Mouse (Mus musculus): ENCODE results near the gene Pycr1. TPM values are rescaled to one million over a fixed set of nuclear protein-coding genes. Genes with fewer than 3 reads are reported as not detected.
A peak's percentile ranks its signal among the peaks of the same experiment; 100 is the strongest.
"Not testable (repeated sequence)": the region's sequence is repeated elsewhere in the genome, so short reads cannot be mapped to it uniquely, and the experiment has no call there.

Gene Pycr1
- total RNA-seq (2022), result 1 to 10 TPM; 1.1 to 1.6 (median 1.3) TPM

GRCm38 (mm10) chr11:120643601-120643987 is at the start of gene Pycr1:
Pycr1 (minus strand) TSS chr11:120643769.
- peak; percentile 91 for DNase-seq (ENCODE audit: low spot score in 2 of 2)

DNA sequence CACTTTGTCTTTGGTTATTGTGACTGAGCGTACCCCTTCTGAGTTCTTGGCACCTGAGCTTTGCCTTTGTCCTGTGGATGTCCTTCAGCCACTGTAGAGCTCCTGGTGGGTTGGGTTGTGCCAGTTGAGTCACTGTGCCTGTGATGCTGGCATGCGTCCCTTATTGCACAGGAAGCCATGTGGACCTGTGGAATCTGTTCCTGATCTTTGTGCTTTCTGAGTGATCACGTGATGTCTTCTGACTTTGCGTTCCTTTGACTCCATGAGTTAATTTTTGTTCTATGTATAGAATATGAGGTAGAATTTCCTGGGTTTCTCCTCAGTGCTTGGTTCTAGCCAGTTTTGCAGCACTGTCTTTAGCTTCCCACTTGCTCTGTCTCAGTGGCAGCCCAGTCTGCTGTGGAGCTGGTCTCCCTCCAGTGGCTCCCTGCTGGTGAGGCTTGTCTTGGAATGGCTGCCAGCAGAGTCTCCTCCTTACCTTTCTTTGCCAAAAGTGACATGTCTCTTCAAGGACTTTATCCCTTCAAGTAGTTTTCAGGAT is 49.0 kb upstream of the Pycr1 start:
- peak in 1 of 2 experiments; percentile 39 for DNase-seq (ENCODE audit: low spot score in 2 of 2)

- DNase-seq (ENCODE audit: low spot score in 2 of 2), result no peak
Observed at GRCm38 (mm10) chr11:120689365-120689764, 45.8 kb upstream of the Pycr1 start.

DNA sequence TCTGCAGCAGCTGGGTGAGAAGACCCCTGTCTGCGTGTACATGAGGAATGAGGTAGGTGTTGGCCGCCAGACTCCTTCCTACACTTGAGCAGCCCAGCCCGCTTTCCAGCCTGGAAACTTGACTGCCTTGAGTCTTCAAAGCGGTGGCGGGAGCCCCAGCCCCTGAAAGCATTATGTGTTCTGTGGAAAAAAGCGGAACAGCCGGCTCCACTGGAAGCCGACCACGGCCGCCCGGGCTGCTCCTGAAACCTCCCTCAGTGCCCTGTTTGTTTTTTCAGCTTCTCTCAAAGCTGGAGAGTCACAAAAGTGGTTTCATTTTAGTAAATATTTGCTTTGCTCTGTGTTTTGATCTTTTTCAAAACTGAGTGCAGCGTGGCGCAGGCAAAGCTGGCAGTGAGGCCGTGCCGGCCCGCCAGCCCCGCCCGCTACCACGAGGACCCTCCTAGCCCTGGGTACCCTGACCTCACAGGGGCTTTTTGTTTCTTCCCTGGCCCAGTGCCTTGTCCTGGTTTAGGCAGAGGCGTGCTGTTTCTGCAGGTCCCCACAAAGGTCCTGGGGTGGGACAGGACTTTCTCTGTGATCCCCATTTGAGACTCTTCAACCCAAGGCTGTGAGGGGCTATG is 43.2 kb upstream of the Pycr1 start:
- no peak for DNase-seq (ENCODE audit: low spot score in 2 of 2)

- no peak for DNase-seq (ENCODE audit: low spot score in 2 of 2)
Observed at GRCm38 (mm10) chr11:120684660-120685059, 41.1 kb upstream of the Pycr1 start.

DNA sequence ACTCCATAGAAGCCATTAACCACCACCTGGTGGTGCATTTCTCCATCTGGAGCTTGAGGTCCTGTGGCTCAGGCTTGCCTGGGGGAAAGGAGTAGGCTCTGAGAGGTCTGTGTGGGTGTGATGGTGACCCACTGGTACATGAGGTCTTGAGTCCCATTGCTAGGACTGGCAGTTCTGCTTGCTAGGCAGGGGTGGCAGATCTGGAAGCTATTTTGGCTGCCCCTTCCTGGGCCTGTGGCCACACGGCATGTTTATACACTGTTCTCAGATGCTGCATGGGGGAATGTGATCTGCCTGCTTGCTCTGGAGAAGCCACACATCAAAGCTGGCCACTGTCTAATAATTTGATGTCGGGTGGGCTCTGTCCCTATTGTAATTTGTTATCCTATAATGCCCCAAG is 40.5 kb upstream of the Pycr1 start:
- DNase-seq (ENCODE audit: low spot score in 2 of 2), result no peak

DNA sequence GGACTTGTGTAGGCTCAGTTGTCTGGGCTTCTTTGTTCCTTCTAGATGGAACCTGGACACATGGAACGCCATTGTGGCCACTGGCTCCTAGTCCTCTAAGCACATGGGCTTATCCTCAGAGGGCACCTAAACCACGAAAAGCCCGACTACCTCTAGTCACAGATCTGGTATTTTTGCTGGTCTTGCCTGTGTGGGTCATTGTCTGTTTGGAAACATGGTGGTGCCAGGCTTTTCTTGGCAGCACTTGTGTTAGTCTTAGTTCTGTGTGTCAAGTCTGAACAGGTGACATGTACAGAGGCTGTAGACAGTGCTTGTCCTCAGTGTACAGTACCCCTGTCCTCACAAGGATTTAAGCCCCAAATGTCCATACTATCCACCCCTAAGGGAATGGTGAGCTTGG is 40.0 kb upstream of the Pycr1 start:
- no peak for DNase-seq (ENCODE audit: low spot score in 2 of 2)

DNA sequence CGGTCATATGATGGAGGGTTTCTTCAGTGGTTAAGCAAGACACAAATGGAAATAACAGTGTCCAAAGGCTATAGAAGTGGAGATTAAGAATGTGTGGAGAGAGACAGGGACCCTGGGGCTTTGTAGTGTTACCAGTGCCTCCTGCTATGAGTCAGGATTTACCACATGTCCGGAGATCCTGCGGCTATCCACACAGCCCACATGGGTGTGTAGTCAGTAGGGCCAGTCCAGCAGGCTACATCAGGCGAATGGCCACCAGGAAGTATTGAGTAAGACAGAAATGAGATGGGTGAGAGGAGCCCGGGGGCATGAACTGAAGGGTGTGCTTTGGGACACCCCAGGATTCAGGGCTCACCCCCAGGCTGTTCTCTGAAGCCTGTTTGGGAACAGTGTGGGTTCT is 39.1 kb upstream of the Pycr1 start:
- no peak for DNase-seq (ENCODE audit: low spot score in 2 of 2)

DNA sequence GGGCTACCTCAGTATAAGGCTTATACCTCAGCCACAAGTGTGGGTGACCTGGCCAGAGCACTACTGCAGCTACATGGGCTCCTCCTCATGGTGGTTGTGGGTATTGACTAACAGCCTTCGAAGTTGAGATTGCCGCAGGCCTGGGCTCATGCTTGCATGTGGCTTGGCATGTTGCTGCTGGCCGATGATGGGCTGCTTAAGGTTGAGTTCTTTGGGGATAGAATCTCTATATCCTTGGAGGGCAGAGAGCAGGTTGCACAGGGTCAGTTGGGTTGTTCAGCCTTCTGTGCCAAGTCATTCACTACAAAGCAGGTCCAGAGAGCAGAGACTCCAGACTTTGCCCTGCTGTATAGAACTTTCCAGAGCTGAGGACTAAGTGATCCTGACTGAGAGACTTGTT is 36.3 kb upstream of the Pycr1 start:
- no peak for DNase-seq (ENCODE audit: low spot score in 2 of 2)

DNA sequence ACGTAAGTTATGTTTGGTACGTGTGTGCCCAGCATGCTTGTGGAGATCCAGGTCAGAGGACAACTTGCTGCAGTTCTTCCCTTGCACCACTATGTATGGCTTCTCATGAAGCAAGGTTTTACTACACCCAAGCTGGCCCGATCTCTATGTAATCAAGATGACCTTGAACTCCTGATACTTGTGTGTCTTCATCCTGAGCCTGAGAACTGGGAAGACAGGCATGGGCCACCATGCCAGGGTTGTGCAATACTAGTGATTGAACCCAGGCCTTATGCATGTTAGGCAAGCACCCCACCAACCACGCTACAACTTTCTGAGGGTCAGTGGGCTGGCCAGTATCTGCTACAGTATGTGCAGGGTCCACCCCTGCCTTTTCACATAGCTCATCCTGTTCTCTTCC is 33.4 kb upstream of the Pycr1 start:
- no peak for DNase-seq (ENCODE audit: low spot score in 2 of 2)

- not testable (repeated sequence) for DNase-seq (ENCODE audit: low spot score in 2 of 2)
Observed at GRCm38 (mm10) chr11:120675875-120676274, 32.3 kb upstream of the Pycr1 start.

DNA sequence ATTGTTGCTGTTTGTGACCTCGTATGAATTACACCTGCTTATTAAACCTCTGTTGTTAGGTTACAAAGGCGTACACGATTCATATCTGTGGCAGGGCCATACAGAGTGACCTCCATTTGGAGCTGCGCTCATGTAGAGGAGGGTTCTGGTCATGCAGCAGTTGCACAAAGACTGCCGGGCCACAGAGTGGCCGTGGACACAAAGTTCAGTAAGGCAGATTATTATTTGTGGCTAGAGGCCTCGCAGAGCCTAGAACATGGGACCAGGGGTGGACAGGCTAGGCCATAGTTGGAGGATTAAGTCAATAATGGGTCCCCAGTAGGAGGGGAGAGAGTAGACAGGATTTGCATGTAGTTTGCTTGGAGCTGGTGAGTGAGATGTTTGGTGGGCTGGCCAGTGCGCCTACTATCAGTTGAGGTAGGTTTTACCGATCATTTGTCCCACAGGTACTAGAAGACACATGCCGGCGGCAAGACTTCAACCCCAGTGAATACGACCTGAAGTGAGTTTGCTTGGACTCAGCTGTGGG is 30.1 kb upstream of the Pycr1 start:
- no peak for DNase-seq (ENCODE audit: low spot score in 2 of 2)

DNA sequence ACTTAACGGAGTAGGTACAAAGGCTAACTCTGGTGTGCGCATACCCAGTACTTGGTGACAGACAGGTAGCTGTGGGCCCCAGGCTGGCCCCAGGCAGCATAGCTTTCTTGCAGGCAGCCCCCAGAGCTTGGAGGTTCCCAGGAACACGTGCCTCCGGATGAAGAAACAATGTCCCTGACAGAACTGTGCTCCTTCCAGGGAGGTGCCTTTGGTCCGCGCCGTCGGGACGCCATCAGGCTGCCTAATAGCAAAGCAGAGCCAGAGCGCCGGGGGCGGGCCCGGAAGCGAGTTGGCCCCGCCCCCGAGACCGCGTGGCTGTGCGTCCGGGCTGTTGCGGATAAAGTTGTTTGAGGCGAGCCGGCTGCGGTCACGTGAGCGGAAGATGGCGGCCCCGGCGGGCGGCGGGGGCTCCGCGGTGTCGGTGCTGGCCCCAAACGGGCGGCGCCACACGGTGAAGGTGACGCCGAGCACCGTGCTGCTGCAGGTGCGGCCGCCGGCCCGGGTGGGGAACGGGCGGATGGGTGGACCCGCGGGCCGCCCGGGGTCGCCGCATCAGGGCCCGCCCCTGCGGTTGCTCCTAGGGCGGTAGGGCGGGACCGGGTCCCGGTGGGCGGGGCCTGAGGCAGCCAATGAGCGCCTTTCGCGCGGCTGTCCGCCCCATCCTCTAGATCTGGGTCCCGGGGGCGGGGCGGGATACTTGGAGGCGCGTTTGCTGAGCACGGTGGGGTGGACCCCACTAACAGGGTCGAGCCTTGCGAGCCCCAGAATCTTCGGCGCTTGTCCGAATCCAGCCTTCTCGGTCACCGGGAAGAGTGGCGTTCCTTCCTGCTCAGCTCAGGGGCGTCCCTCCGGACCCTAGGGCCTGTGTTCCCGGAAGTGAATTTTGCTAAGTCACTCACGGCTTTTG is 29.4 kb upstream of the Pycr1 start, which contains the start of gene Aspscr1:
Aspscr1 (plus strand) TSS at position 287 of the 907 bp plus-strand sequence.
- DNase-seq (ENCODE audit: low spot score in 2 of 2), result peak; percentile 84 to 88

GRCm38 (mm10) chr11:120666617-120667016 is 23.0 kb upstream of the Pycr1 start:
- DNase-seq (ENCODE audit: low spot score in 2 of 2), result no peak

DNA sequence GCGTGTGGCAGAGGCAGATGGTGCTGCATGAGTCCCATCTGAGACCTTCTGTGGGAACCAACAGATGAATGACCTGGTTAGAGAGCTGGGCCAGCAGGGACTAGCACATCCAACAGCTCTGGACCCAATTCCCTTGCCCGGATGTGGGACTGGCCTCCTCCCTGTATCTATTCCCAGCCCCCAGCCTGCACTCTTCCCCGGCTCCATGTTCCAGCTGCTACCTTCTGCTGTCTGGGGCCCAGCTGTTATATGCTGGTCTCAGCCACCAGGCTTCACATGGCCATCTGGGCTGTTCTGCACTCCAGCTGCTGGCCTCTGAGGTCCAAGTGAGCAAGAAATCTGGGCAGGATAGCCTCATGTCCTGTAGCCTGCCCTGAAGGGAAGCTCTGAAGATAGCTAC is 21.8 kb upstream of the Pycr1 start:
- DNase-seq (ENCODE audit: low spot score in 2 of 2), result no peak

DNA sequence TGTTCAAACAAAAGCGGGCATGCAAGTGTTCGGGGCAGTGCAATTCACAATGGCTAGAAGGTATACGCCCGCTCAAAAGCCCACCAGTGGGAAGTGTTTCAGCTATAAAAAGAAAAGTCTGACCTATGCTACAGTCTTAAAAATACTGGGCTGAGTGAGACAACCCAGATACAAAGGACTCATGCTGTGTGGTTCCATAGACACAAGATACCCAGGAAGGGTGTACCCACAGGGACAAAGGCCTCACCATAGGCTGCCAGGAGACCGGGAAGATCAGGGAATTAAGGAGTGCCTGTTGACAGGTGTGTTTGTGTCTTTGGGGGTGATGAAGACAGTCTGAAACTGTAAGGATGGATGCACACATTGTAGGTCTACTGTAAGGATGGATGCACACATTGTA is 20.1 kb upstream of the Pycr1 start:
- no peak for DNase-seq (ENCODE audit: low spot score in 2 of 2)

GRCm38 (mm10) chr11:120662759-120663158 is 19.2 kb upstream of the Pycr1 start:
- no peak for DNase-seq (ENCODE audit: low spot score in 2 of 2)

GRCm38 (mm10) chr11:120661076-120661460 is 17.5 kb upstream of the Pycr1 start, which contains the start of gene Notum:
Notum (minus strand) TSS chr11:120661175.
- no peak for DNase-seq (ENCODE audit: low spot score in 2 of 2)

GRCm38 (mm10) chr11:120660301-120661075 is 16.9 kb upstream of the Pycr1 start:
- DNase-seq (ENCODE audit: low spot score in 2 of 2), result no peak

- no peak for DNase-seq (ENCODE audit: low spot score in 2 of 2)
Observed at GRCm38 (mm10) chr11:120659509-120660300, 16.1 kb upstream of the Pycr1 start.
